Mouse (Mus musculus) thymus, adult 2 months (tissue): ENCODE results near the gene Phf10.
"Not testable (repeated sequence)": the region's sequence is repeated elsewhere in the genome, so short reads cannot be mapped to it uniquely, and the experiment has no call there.

Experiments
- CTCF ChIP-seq: fragments of 200-500 bp; IDR thresholded peaks from 2 replicates; pipeline ENCODE4 v1.5.1; 2012; ENCODE audit warnings: mild to moderate bottlenecking, control low read depth, low read length, moderate library complexity, borderline replicate concordance; ENCODE audit not compliant: control insufficient read depth, poor library complexity, insufficient read depth; ENCODE audit errors: extremely low read depth
- POLR2A ChIP-seq: fragments of 200-500 bp; IDR thresholded peaks from 2 replicates; pipeline ENCODE4 v1.6.1; 2012; ENCODE audit warnings: mild to moderate bottlenecking, low read length, control low read depth, moderate library complexity; ENCODE audit not compliant: control insufficient read depth, poor library complexity, insufficient read depth; ENCODE audit errors: extremely low read depth

DNA sequence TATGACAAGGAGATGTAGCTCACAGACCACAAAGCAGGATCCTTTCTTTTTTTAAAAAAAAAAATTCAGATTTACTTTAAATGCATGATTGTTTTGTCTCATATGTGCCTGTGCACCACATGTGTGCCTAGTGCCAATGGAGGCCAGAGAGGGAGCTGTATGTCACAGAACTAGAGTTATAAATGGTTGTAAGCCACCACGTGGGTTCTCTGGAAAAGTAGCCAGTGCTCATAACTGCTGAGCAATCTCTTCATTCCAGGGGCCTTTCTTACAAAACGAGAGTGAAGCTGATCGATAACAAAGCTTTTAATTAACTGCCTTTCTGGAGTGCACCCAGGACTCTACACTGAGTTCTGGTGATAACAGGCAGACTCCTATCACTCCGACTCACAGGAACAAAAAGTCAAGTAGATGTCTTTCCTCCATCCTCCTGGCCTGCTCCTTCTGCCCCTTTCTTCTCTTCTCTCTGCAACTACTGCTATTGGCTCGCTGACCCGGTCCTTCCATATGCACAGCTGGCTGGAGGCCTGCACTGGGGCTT lies 7.4 kb upstream of the Phf10 start:
- not testable (repeated sequence) for TF ChIP-seq POLR2A, CTCF
